Mouse (Mus musculus): ENCODE measurements around the gene Diaph3.

DNA sequence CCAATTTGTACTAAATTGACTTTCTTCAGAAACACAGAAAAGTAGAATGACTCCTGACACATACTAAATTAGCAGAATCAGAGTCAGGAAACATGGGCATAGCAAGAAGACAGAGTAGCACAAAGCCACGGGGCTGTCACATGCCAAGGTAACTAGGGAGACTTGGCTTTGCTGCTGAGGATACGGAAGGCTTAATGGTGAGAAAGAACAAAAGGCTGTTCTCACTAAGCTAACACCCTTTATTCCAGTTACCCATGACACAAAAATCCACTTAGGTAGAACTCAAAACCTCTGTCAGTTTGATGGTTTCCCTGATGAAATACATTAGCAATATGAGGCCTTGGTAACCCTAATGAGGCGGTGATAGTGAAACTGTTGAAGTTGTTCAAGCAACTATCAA lies 273.9 kb downstream of the Diaph3 start:
- TF ChIP-seq EP300 (IDR thresholded peaks at IDR 0.05; ENCODE audit: insufficient read depth, low read depth, low read length) (no peak), CTCF (IDR thresholded peaks at IDR 0.05) (no peak)
